Comparison of ENCODE assay signal across 9 mouse cellular contexts in the genomic region with DNA sequence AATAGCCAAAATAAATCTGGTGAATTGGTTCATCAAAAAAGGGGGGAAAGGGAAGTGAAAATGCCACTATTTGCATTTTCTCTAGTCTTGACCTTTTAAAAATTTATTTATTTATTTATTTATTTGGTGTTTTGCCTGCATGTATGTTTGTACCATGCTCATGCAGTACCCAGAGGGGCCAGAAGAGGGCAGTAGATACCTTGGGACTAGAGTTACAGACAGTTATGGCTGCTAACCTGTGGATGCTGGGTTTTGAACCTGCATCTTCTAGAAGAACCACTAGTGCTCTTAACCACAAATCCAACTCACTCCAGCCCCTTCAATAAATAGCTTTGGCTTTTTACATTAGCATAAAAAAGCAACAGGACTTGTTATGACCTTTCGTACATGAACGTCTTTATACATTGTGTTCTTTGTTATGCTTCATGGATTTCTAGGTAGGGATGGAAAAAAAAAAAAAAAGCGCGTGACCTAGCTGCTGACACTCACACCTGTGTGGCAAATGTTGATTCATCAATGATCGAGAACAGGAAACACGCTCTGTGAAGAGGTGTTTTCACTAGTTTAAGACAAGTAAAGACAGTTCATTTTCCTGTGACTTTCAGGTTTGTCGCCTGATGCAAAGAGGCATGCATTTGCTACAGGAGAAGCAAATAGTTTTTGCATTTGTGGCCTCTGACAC. TPM values are rescaled to one million over a fixed set of nuclear protein-coding genes. Genes with fewer than 3 reads are reported as not detected.
A peak's percentile ranks its signal among the peaks of the same experiment; 100 is the strongest.
DNase-seq lines count a peak whose midpoint lies in the region; ATAC-seq and TF ChIP-seq lines count a peak whose summit lies in the region.
"Had no signal": no experiment of that assay in that cellular context is flagged by ENCODE, and none has a peak within 500 bp of the region (broad histone marks: within the 10 kb centered on the region; RNA-seq: fewer than 3 reads in every experiment).

No protein-coding gene starts in this region.

- WGBS in hindbrain, embryonic 14.5 days, result 89% methylated on average over 7 of the region's 7 CpGs
- 89% methylated on average over 7 of the region's 7 CpGs for WGBS in hindbrain, embryonic 12.5 days
- 91% methylated on average over 7 of the region's 7 CpGs for WGBS in midbrain, postnatal 0 days

- no peaks in the 10 kb centered on the region for H3K4me1 ChIP-seq in hindbrain, embryonic 14.5 days (replicated peaks; ENCODE audit: control insufficient read depth, insufficient read depth, low read length)
- no peaks in the 10 kb centered on the region for H3K4me1 ChIP-seq in hindbrain, embryonic 12.5 days
- H3K4me1 ChIP-seq in midbrain, postnatal 0 days (ENCODE audit: insufficient read depth, low read length), result no peaks in the 10 kb centered on the region
- H3K4me1 ChIP-seq: embryonic facial prominence, embryonic 12.5 days had no signal

- no peaks in the 10 kb centered on the region for H3K27me3 ChIP-seq in hindbrain, embryonic 14.5 days (ENCODE audit: control insufficient read depth, insufficient read depth, low read length)
- no peaks in the 10 kb centered on the region for H3K27me3 ChIP-seq in hindbrain, embryonic 12.5 days
- H3K27me3 ChIP-seq in midbrain, postnatal 0 days (ENCODE audit: insufficient read depth, low read length), result no peaks in the 10 kb centered on the region
- H3K27me3 ChIP-seq: embryonic facial prominence, embryonic 12.5 days had no signal

- no peaks in the 10 kb centered on the region for H3K36me3 ChIP-seq in hindbrain, embryonic 14.5 days (replicated peaks; ENCODE audit: control insufficient read depth, insufficient read depth)
- H3K36me3 ChIP-seq in hindbrain, embryonic 12.5 days, result no peaks in the 10 kb centered on the region
- H3K36me3 ChIP-seq in midbrain, postnatal 0 days (ENCODE audit: insufficient read depth, low read length), result no peaks in the 10 kb centered on the region
- H3K36me3 ChIP-seq: embryonic facial prominence, embryonic 12.5 days had no signal

- no peak for ATAC-seq in hindbrain, embryonic 14.5 days (ENCODE audit: low FRiP score)
- ATAC-seq in hindbrain, embryonic 12.5 days (ENCODE audit: low FRiP score), result no peak
- no peak for ATAC-seq in midbrain, postnatal 0 days (ENCODE audit: low FRiP score)

- intact Hi-C loops in left cerebral cortex, postnatal 25 days (cut with DNase I), result no loop called here

- no peak overlapping the region for H3K4me3 ChIP-seq in hindbrain, embryonic 14.5 days (replicated peaks; ENCODE audit: low read length)
- no peak overlapping the region for H3K4me3 ChIP-seq in hindbrain, embryonic 12.5 days
- no peak overlapping the region for H3K4me3 ChIP-seq in midbrain, postnatal 0 days (ENCODE audit: low read depth, low read length)
- H3K4me3 ChIP-seq: embryonic facial prominence, embryonic 12.5 days had no signal

- DNase-seq in hindbrain, embryonic 14.5 days (ENCODE audit: low spot score), result peak; percentile 74
- peak; percentile 70 for DNase-seq in adrenal gland, adult 2 months
- peak; percentile 83 for DNase-seq in embryo, embryonic 10 days (ENCODE audit: low spot score)
- peak; percentile 83 for DNase-seq in heart, postnatal 4 days
- peak; percentile 59 to 69 for DNase-seq in left cerebral cortex, postnatal 25 days (ENCODE audit: low spot score in 2 of 2)
- peak; percentile 74 for DNase-seq in midbrain, postnatal 0 days (ENCODE audit: low spot score)
- peak; percentile 89 for DNase-seq in testis, postnatal 10 days (ENCODE audit: low spot score)

- no peaks in the 10 kb centered on the region for H3K9me3 ChIP-seq in hindbrain, embryonic 14.5 days (ENCODE audit: control insufficient read depth, low read length)
- no peaks in the 10 kb centered on the region for H3K9me3 ChIP-seq in hindbrain, embryonic 12.5 days (replicated peaks)
- H3K9me3 ChIP-seq in midbrain, postnatal 0 days (ENCODE audit: low read length), result no peaks in the 10 kb centered on the region
- H3K9me3 ChIP-seq: embryonic facial prominence, embryonic 12.5 days had no signal

- TF ChIP-seq CTCF in midbrain, postnatal 0 days (IDR thresholded peaks at IDR 0.05), result peak; percentile 77

- no peak overlapping the region for H3K27ac ChIP-seq in hindbrain, embryonic 14.5 days
- no peak overlapping the region for H3K27ac ChIP-seq in hindbrain, embryonic 12.5 days
- H3K27ac ChIP-seq in midbrain, postnatal 0 days (ENCODE audit: low read depth, low read length), result no peak overlapping the region
- H3K27ac ChIP-seq: embryonic facial prominence, embryonic 12.5 days had no signal

- no peak overlapping the region for H3K9ac ChIP-seq in hindbrain, embryonic 14.5 days
- no peak overlapping the region for H3K9ac ChIP-seq in hindbrain, embryonic 12.5 days
- H3K9ac ChIP-seq in midbrain, postnatal 0 days (replicated peaks; ENCODE audit: low read length, poor library complexity, severe bottlenecking), result no peak overlapping the region
- H3K9ac ChIP-seq: embryonic facial prominence, embryonic 12.5 days had no signal

- H3K4me2 ChIP-seq in hindbrain, embryonic 14.5 days (replicated peaks), result no peak overlapping the region
- no peak overlapping the region for H3K4me2 ChIP-seq in hindbrain, embryonic 12.5 days (replicated peaks)
- no peak overlapping the region for H3K4me2 ChIP-seq in midbrain, postnatal 0 days (ENCODE audit: low read depth, low read length, poor library complexity, severe bottlenecking)
- H3K4me2 ChIP-seq: embryonic facial prominence, embryonic 12.5 days had no signal

RNA-seq across cellular contexts. Expression of gene Emb, which starts 9.8 kb away (rescaled TPM):
- 14.3 and 14.9 TPM in 2 replicates for polyA plus RNA-seq in hindbrain, embryonic 14.5 days (2014; fragmentation: Nextera tagmentation; extraction: Ambion mirVana)
- 15.5 and 16.1 TPM in 2 replicates for polyA plus RNA-seq in hindbrain, embryonic 12.5 days (2016; fragmentation: Nextera tagmentation; extraction: Ambion mirVana)
- total RNA-seq in adrenal gland, adult 2 months (2021), result 10 to 100 TPM; 25.2 to 52.4 TPM
- 42.1 and 55.3 TPM in 2 replicates for polyA plus RNA-seq in adrenal gland, adult 2 months (2012; rRNA removed)
- 10 to 100 TPM; 14.3 to 14.7 TPM for total RNA-seq in heart, postnatal 4 days (2021)
- 10 to 100 TPM; 24.8 to 29.9 TPM for total RNA-seq in left cerebral cortex, postnatal 25 days (2021)
- 9.2 and 13.6 TPM in 2 replicates for total RNA-seq in midbrain, postnatal 0 days (2014; rRNA removed)
- 10.3 and 12.0 TPM in 2 replicates for polyA plus RNA-seq in midbrain, postnatal 0 days (2015; fragmentation: Nextera tagmentation; extraction: Ambion mirVana)

RNA-seq across cellular contexts. Expression of gene Gm17509, which starts 22.3 kb away (rescaled TPM):
- 0.29 and 0.48 TPM in 2 replicates for polyA plus RNA-seq in hindbrain, embryonic 14.5 days (2014; fragmentation: Nextera tagmentation; extraction: Ambion mirVana)
- 0.62 and 0.69 TPM in 2 replicates for polyA plus RNA-seq in hindbrain, embryonic 12.5 days (2016; fragmentation: Nextera tagmentation; extraction: Ambion mirVana)
- not detected for total RNA-seq in adrenal gland, adult 2 months (2021)
- polyA plus RNA-seq in adrenal gland, adult 2 months (2012; rRNA removed), result 0.09 and 0.12 TPM in 2 replicates
- not detected for total RNA-seq in heart, postnatal 4 days (2021)
- total RNA-seq in left cerebral cortex, postnatal 25 days (2021), result 1 to 10 TPM in 1 of 2 experiments, under 1 TPM in 1; 0.92 to 1.1 TPM
- total RNA-seq in midbrain, postnatal 0 days (2014; rRNA removed), result 0.71 and 0.80 TPM in 2 replicates
- polyA plus RNA-seq in midbrain, postnatal 0 days (2015; fragmentation: Nextera tagmentation; extraction: Ambion mirVana), result 0.10 and 0.16 TPM in 2 replicates
